Mouse (Mus musculus) telencephalon, adult 2 months (tissue): ENCODE measurements around the gene Eml1.

Experiments
- DNase-seq: peaks from one replicate; pipeline ENCODE4 v3.0.0-alpha.2; 2011; ENCODE audit warnings: low read depth, low spot score

The Eml1 gene

DNA sequence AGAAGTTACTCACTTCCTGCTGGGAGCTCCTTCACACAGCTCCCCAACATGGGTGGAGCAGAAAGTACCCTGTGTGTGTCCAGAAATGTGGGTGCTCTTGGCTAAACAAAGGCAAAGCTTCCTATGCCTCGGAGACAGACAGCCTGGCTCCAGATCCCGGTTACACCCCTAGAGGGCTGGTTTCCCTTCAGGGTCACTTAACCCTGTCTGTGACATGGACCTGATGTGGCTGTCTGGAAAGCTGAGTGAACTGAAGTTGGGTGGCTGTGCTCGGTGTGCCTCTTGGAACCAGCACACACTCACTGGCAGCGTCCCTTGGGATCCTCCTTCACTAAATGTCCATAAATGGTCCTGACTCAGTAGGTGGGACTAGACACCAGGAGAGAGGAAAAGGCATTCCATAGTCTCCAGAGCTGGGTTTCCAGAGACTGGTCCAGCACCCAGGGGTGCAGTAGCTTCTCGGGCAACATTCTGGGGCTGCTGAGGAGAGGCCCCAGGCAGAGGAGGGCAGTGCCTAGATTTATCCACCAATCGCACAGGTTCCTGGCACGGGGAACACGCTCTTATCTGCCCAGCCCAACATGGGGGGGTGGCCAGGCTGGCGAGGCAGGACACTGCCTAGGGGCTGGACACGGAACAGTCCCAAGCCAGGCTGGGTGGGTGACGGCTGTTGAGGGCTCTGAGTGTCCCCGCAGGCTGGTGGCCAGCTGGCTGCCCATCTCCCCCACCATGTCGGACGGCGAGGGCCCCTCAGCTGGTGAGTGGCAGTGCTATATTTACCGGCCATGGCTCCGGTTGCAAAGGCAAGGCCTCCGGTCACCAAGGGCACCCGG is at the start of gene Eml1:
Gene Eml1, plus strand, starts transcription at position 362 of the 833 bp plus-strand sequence.
- no peak for DNase-seq

DNA sequence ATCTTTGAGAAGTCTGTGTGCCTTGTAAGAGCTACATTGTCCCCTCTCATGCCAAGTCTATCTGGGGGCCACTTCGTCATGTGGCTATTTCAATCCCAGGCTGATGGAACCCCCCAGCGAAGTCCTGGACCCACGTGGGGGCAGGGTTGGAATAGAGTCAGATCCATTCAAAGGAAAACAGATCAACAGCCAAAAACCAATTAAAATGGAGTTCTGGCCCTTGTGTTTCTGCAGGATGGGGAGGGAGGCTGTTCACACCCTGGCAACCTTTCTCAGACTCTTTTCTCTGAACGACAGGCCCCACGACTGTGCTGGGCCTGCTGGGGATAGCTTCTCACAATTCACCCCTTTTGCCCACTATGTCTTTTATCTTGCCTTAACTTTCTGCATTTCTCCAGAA is 44.4 kb upstream of the Eml1 start:
- DNase-seq: no peak

DNA sequence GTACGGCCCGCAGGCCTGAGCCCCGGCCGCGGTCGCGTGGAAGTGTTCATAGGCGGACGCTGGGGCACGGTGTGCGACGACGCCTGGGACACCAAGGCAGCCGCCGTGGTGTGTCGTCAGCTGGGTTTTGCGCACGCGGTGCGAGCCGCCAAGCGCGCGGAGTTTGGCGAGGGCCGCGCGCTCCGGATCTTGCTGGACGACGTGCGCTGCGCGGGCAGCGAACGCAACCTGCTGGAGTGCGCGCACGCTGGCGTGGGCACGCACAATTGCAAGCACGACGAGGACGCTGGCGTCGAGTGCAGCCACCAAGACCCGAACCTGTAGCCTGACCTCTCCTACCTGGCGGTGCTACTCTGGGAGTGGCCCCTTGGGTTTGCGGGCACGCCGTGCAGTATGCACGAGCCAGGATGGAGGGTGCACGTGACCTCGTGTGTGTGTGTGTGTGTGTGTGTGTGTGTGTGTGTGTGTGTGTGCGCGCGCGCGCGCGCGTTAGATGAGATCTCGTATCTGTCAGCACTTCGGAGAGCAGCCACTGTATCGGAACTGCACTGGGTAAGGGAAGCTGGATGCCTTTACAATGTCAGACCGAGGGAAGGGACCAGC is 42.8 kb upstream of the Eml1 start:
- peak; percentile 92 for DNase-seq

GRCm38 (mm10) chr12:108333056-108333455 is 37.7 kb upstream of the Eml1 start:
- no peak for DNase-seq

DNA sequence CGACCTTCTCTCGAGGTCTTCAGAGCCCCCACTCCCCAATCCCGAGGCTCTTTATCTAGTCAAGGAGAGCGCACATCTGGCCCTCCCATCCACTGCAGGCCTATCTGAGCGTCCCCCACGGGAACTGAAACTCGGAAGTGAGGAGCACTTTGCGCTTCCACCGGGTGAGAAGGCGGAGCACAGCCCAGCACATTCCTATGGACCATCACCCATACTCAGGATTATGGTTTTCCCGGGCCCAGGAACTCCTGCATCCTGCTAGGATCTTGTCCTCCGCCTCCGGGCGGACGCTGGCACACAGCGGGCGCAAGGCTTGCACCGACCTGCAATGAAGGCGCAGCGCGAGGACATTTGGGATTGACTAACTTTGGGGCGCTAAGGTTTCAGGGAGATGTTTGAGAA is 37.3 kb upstream of the Eml1 start:
- no peak for DNase-seq

DNA sequence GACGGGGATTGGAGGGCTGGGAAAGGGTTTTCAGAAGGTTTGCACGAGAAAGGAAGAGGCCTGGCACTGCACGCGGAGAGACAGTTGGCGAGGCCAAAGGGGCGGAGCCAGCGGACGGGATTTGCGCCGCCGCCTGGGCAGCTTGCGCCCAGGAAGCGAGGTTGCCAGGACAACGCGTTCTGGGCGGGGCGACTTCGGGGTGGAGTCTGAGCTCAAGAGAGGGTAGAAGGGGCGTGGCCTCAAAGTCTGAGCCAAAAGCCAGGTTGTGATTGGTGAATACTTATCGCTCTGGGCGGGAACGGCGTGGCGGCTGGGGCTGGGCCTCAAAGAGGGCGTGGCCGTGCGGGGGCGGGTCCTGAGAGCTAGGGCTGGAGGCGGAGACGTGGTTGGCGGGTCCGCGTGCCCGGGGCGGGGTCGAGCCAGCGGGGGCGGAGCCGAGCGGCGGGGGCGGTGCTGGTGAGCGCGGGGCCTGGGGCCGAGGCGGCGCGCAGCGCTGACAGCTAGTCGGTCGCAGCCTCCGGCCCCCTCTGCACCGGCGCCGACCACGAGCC is 36.8 kb upstream of the Eml1 start, which contains the start of gene Cyp46a1:
Gene Cyp46a1, plus strand, starts transcription at position 487 of the 551 bp plus-strand sequence.
- peak; percentile 99 for DNase-seq

GRCm38 (mm10) chr12:108334529-108334928 is 36.2 kb upstream of the Eml1 start:
- DNase-seq: no peak

DNA sequence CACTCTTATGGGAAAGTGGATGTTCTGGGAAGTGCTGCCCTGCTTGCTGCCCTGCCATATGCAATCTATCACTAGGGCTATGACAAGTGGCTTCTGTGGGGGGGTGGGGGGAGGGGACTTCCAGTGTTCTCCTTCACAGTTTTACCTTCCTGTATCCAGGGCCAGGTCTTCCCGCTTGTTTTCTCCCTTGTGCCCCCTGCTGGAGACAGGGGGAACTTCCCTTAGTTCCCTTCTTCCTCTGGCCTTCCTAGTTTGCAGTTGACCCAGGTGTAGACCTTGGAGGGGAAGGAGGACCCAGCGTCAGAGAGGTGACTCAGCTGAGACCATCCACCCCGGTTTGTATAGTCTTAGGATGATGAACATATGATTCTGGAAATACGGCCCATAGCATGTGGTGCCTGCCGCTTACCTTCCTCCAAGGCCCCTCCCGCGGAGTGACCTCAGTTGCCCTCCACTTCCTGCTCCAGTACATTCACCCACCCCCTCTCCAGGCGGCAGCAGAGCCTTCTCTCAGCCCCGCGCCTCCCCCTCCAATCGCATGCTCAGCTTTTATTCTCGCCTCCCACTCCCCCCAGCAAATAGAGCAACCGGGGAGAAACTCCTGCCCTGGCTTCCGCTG is 32.1 kb upstream of the Eml1 start:
- DNase-seq: peak; percentile 40

DNA sequence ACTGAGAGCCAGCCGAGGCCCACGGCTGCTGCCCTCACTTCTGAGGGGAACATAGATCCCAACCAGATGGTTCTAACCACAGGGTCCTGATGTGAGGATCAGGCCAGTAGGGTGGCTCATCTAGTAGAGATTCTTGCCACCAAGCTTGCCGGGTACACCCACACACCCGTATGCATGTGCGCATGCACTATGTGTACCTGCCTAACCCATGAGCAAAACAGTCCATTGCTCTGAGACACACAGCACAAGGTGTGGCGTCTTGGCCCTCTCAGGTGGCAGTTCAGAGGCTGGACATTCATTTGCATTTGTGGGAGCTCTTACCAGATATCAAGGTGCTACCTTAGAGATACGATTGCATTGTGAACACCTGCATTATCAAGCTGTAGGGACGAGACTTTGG is 22.6 kb upstream of the Eml1 start:
- DNase-seq: no peak

DNA sequence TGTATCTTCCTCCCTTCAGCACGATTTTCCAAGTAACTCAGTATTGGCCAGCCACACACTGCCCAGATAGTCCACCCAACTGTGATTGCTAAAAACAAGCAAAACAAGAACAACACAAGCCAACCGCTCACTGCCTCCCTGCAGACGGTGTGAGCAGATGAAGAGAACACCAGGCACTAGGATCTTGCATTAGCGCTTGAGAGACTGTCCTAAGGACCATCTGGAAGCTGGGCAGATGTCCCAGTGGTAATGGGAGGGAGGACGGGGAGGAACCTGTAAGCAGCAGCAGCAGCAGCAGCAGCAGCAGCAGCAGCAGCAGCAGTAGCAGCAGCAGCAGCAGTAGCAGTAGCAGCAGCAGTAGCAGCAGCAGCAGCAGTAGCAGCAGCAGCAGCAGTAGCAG is 21.7 kb upstream of the Eml1 start:
- DNase-seq: no peak

- no peak for DNase-seq
Measured at GRCm38 (mm10) chr12:108350931-108351330, 19.8 kb upstream of the Eml1 start.

GRCm38 (mm10) chr12:108352371-108353136 is 18.2 kb upstream of the Eml1 start:
- no peak for DNase-seq

DNA sequence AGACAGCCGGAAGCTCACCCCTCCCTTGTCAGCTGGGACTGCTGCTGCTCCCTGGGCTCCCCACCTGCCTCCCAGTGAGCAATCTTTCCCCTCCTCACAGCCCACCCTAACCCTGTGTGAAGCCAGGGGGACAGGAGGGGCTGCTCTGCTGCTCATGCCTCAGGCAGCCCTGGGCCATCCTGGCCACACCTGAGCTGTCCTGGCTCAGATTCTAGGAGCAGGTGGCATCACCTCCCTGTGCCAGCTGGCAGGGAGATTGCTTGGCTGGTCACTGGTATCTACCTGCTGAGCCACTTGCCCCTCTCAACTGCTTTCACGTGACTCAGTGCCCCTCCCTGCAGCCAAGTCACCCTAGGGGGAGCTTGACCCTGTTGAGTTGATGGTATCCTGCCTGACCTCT is 16.5 kb upstream of the Eml1 start:
- DNase-seq: no peak

DNA sequence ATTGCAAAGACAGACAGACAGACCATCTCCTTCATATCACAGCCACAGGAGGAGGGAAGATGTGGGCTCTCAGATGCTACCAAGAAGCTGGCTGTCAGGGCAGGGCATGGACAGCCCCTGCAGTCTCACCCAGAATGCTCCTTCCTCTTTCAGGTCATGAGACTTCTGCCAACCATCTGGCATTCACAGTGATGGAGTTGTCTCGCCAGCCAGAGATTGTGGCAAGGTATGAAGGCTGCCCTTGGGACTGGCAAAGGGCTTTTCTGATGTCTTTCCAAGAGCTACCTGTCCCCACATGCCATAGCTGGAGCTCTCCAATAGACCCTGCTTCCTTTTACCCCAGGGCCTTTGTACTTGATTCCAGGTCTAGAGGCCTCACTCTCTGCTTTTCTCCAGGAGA is 15.5 kb upstream of the Eml1 start:
- DNase-seq: no peak

DNA sequence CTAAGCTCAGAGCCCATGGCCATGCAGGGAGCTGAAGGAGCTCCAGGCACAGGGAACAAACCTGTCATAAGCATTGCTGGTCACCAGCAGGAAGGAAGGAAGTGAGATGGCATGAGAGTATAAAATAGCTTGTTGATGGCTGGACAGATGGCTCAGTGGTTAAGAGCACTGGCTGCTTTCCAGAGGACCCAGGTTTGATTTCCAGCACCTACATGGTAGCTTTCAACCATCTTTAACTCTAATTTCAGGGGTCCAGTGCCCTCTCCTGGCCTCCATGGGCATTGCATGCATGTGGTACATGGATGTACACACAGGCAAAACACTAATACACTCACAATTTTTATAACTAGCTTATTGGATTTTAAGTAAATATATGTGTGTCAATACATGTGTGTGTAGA is 14.8 kb upstream of the Eml1 start:
- no peak for DNase-seq

DNA sequence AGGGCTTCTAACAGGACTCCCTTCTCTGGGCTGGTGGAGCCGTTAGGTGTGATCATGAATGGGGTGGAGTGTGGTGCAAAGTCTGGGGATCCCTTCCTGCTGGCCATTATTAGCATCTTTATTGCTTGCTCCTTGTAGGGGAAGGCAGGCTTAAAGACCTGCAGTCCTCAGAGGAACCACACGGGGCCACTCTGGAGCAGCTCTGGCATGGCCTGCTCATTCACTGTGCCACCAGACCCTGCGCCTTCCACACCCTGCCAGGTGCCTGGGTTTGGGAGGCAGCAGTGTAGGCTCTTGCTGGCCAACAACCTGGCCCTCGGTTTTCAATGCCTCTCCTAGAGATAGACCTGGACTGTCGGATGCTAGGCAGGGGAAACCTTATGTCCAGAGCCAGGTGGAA is 7.0 kb upstream of the Eml1 start:
- DNase-seq: peak; percentile 47

- no peak for DNase-seq
Measured at GRCm38 (mm10) chr12:108365340-108365739, 5.4 kb upstream of the Eml1 start.

- DNase-seq: no peak
Measured at GRCm38 (mm10) chr12:108365868-108366267, 4.9 kb upstream of the Eml1 start.

DNA sequence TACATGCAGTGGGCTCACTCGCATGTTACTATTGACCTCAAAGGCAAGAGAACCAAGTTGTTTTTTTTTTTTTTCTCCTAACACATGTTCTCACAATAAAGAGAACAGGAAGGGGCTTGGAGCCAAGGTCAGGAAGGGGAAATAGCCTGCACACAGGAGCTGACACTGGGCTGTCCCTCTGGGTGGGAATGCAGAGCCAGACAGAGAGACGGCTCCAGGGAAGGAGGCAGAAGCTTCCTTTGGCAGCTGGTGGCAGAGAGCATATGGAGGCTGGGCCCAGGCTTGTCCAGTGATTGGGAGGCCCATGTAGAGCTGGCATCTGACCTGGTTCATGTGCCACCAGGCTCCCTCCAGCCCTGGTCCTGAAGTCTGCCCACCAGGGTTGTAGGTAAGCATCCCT is 2.8 kb upstream of the Eml1 start:
- DNase-seq: no peak

DNA sequence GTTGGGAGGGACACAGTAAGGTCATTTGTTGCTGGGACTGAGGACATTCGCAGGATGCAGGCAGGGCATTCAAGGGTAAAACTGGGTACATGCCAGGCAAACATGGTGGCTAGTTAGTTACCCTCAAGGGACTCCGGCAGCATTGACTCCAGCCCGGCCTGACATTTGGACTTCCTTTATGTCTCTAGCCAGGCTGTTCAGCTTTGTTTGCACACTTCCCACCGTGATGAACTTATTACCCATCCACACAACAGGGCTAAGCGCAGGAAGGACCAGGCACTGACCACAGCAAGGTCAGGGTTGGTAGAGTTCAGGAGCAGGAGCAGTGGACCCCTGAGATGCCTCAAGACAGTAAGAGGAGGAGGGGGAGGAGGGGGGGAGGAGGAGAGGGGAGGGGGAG is 1.8 kb upstream of the Eml1 start:
- no peak for DNase-seq

- no peak for DNase-seq
Measured at GRCm38 (mm10) chr12:108371429-108371765, 640 bp downstream of the Eml1 start.

GRCm38 (mm10) chr12:108372241-108372640 is 1.5 kb downstream of the Eml1 start:
- no peak for DNase-seq
